Mouse (Mus musculus) megakaryocyte-erythroid progenitor cell, adult 5-6 weeks (primary cell): ENCODE results near the gene Rtcb. TPM values are rescaled to one million over a fixed set of nuclear protein-coding genes. Genes with fewer than 3 reads are reported as not detected.

Experiments used
- ATAC-seq: replicated peaks from 2 replicates; pipeline ENCODE4 v1.8.0; 2016; ENCODE audit warnings: mild to moderate bottlenecking, inconsistent platforms; ENCODE audit not compliant: severe bottlenecking, poor library complexity, low FRiP score, low TSS enrichment
- total RNA-seq, 2 experiments: library from RNA; stranded (forward) in 1 of 2; stranded (reverse) in 1 of 2; fragments of 200-1000, 215-1000 nt in 1 of 2; fragments of >200 nt in 1 of 2; fragmentation: Nextera tagmentation in 1 of 2; gene quantifications; 2 replicates each; pipeline ENCODE4 v1.2.3; 2014 to 2017

Gene Rtcb
- total RNA-seq, 2 experiments from 2014 or later, result 93.1 to 178 TPM

DNA sequence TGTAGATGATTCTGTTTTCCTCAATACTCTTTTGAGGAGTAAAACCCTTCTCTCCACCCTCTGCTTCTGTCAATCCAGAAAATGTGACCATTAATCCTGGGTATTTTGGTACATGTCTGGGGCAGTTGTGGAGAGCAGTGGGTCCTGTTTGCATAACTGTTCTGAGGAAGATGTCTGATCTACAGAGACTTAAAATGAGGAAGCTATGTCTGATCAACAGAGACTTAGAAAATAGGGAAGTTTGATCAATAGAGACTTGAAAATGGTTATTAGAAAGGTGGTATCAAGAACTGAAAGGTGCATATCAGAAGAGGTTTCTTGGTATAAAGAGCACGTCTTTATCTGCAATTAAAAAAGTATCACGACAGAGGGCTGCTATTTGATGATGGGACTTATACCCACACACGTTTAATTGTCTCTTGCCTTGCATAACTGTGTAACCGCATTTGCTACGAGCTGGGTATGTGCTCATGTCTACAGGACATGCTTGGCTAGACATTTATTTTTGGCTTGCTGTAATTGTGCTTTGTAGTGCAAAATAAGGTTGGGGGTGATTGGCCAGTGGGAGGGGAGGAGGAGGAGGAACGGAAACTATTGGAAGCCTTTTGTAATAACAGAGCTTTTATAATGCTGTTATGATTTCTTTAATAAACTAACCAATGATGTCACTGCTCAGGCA is 5.7 kb downstream of the Rtcb start:
- no peak for ATAC-seq

DNA sequence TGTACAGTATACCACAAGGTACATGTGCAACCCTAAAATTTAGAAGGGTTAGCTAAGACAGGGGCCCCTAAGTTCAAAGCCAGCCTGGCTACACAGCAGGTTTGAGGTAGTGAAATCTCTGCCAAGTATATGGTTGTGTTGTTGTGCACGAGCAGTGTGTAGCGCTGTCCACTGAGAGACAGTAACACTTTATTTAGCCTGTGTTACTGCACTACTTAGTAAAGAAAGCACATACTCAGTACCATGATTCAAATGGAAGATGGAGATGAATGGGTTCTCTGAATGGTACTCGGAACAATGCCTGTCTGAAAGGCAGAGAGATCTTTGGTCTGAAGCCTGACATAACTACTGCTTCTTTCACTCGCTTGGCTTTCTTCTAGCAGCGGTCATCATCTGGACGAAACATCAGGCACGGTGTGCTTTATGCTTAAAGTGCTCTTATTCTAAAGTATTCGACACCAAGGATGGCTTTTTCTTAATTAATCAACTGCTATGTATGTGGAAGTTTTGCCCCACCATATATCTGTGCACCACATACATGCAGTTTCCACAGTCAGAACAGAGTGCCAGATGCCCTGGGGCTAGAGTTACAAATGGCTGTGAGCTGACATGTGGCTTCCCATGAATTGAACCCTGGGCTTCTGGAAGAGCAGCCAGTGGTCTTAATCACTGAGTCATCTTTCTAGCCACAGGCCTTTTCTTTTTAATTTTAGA is 9.0 kb downstream of the Rtcb start:
- ATAC-seq, result no peak

DNA sequence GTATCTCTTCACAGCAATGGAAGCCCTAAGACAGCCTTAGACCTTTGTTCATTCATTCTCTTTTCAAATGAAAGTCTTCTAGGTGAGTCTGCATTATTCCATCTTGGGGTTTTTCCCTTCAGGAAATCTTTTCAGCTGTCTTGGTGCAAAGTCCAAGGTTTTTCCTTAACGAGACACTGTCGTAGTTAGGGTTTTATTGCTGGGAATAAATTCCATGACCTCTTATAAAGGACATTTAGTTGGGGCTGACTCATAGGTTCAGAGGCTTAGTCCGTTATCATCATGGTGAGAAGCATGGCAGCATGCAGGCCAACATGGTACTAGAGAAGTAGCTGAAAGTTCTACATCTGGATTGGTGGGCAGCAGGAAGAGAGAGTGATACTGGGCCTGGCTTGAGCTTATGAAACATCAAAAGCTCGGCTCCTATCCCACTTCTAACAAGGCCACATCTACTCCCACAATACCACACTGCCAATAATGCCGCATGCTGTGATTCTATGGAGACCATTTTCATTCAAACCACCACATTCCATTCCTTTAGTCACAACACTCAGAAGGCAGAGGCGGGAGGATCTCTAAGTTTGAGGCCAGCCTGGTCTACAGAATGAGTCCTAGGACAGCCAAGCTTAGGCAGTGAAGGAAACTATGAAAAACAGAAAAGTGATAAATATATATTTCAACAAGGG is 21.2 kb downstream of the Rtcb start:
- ATAC-seq, result no peak

DNA sequence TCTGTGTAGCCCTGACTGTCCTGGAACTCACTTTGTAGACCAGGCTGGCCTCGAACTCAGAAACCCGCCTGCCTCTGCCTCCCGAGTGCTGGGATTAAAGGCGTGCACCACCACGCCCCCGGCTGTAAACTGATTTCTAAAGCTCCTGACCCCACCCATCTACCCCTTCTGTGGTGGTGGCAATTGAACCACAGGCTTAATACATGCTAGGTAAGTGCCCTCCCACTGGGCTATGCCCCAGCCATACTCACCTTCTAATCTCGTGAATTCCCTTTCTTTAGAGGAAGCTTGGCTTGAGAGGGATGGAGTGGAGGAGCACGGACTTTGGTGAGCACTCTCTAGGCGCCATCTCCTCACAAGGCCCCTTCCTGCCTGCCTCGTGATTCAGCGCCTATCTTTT is 27.7 kb downstream of the Rtcb start:
- no peak for ATAC-seq

DNA sequence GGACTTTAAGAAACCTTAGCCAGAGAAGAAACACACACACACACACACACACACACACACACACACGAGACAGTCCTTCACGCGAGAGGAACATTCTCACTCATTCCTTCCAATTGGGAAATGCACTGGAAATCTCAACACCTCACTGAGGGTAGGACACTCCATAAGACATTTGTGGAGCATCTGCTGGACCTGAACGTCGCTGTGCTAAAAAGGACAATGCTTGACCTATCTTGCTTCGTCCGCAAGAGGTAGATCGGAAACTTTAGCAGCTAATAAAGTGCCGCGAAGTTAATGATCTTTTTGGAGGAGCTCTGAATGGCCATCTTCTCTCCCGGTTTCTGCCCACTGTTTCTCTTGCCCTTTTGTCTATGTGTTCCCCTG is 28.4 kb downstream of the Rtcb start:
- ATAC-seq, result no peak

DNA sequence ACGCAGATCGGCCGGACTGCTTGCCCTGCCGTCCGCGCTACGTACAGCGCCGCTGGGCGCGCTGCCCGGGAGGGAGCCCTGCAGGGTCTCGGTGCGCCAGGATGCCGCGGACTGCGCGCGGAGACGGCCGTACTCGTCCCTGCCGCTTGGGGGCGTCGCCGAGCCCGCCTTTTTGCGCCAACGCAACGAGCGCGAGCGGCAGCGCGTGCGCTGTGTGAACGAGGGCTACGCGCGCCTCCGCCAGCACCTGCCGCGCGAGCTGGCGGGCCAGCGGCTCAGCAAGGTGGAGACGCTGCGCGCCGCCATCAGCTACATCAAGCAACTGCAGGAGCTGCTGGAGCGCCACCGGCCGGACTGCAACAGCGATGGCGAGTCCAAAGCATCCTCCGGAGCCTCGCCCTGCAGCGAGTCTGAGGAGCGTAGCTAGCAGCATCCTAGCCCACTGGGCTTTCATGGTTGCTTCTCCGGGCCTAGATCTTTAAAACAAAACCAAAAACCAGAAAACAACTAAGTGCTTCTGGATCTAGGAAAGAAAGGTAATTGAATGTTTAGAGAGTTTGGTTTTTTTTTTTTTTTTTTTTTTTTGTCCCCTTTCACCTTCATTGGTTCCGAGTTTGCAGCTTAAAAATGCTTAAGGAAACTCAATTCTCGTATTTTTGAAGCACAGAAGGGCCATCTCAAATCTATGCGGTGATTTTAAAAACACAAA is 29.0 kb downstream of the Rtcb start:
- peak; percentile 84 for ATAC-seq

DNA sequence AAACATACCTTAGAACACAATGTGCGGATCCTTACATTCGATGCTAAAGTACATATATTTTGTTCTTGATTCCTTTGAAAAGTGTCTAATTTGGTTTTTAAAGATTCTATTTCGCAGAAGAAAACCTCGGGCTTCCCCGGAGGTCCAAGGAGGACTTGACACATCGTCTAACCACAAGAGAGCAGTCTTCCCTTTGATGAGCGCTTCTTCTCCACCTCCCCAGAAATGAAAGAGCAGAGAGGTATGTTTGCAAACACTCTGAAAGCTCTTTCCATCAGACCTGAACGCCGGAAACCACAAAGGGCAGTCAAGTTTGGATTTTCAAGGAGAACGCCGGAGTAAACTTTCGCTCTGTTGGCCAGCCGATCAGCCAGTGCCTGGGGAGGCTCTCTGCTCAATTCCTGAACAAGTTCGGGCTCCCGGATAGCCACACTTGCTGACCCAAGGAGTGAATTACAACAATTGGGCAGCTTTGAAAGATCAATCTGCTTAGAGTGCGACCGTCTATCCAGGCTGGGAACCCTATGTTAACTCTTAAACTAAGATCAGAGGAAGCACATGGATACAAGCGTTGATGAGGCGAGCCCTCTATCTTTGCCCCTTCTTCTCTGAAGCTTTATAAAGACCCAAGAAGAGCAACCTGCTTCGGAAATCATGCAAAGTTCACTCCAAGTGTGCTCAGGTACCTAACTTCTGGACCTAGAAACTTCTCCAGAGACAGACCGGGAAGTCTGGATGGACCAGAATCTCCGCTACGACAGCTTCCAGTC is 29.8 kb downstream of the Rtcb start, which contains the start of gene Ascl4:
Ascl4 (plus strand) TSS at position 6 of the 770 bp plus-strand sequence.
- ATAC-seq, result peak; percentile 35; the same call in 1 of the 2 replicates

DNA sequence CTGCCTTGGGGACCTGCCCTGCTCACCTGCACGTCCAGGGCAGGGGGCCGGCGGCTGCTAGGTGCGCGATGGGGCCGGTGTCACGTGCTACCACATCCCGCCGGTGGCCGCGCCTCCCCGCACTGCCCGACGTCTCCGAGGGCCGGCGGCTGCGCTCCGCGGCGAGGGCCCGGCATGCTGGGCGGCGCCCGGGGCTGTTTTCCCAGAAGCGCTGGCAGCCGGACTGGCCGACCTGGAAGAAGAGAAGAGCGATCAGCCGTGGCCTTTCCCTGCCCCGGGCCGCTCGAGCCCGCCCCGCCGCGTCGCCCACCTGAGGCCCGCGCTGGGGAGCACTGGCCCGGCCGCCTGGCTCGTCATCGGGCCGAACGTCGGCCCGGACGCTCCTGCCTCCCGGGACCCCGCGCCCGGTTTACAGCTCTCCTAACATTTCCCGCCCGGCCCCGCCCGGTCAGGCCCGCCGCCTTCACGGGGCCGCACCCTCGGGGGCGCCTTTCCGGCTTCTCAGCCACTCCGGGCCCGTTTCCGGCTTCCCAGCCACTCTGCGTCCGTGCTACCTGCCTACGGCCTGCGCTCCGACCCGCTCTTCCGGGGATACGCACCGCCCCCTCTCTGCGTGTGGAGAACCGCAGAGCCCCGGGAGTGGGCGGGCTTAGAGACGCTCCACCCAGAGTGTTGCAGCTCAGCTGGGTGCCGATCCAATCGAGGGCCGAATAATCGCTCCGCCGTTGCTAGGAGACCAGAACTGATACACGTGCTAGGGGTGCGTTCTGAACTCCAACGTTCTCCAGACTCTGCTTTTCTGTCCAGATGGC is 40.9 kb downstream of the Rtcb start, which contains the start of gene Prdm4:
Prdm4 (minus strand) TSS at position 645 of the 812 bp plus-strand sequence.
- ATAC-seq, result peak; percentile 99

Other genes with a start within 250 kb of the Rtcb start
- 44.4 and 55.2 TPM in 2 replicates for gene Pwp1, start 128.3 kb downstream of the Rtcb start, total RNA-seq (2014; fragmentation: Nextera tagmentation)
- gene Pwp1, start 128.3 kb downstream of the Rtcb start, total RNA-seq (2017), result 76.9 and 81.9 TPM in 2 replicates
- 21.1 and 23.3 TPM in 2 replicates for gene Prdm4, start 40.7 kb downstream of the Rtcb start, total RNA-seq (2014; fragmentation: Nextera tagmentation)
- 27.7 and 30.9 TPM in 2 replicates for gene Prdm4, start 40.7 kb downstream of the Rtcb start, total RNA-seq (2017)
- gene Ascl4, start 30.1 kb downstream of the Rtcb start, total RNA-seq (2014; fragmentation: Nextera tagmentation), result not detected in 2 replicates
- not detected in 2 replicates for gene Ascl4, start 30.1 kb downstream of the Rtcb start, total RNA-seq (2017)
- 1.0 TPM in 1 of 2 replicates, not detected in the other for gene Bpifc, start 54.1 kb upstream of the Rtcb start, total RNA-seq (2014; fragmentation: Nextera tagmentation)
- 0.11 TPM in 1 of 2 replicates, not detected in the other for gene Bpifc, start 54.1 kb upstream of the Rtcb start, total RNA-seq (2017)
- gene Fbxo7, start 64.1 kb upstream of the Rtcb start, total RNA-seq (2014; fragmentation: Nextera tagmentation), result 68.0 and 85.1 TPM in 2 replicates
- gene Fbxo7, start 64.1 kb upstream of the Rtcb start, total RNA-seq (2017), result 30.3 and 37.0 TPM in 2 replicates